ENCODE assay signal across 8 mouse cellular contexts in the genomic region with DNA sequence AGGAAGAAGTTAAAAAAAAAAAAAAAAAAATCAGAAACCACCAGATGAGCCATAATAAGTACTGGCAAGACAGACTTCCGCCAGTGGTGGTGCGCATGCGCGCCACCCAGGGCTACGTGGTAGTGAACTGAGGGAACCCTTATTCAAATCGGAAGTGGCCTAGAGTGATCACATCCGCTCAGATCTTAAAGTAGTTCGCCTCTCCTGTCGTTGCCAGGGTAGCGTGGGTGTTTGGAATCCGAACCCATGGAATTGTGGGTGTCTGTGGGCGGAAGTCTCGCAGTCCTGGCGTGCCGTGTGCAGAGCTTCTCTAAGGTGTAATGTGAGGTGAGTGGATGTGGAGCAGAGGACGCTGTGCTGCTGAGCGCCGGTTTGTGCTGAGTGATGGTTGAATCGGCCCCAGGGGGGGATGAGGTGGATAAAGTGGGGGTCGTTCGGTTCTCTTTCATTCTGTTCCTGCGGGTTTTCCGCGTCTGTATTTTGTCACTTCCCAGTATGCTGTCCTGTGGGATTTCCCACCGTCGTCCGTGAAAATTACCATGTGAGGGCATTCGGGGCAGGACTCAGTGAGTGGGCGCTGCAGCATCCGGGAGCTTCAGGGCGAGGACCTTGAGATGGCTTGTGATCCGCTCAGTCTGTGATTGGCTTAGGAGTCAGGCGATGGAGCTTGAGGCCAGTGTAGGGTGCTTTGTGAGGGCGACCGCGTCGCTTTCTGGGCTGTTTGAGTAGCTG. TPM values are rescaled to one million over a fixed set of nuclear protein-coding genes. Genes with fewer than 3 reads are reported as not detected.
A peak's percentile ranks its signal among the peaks of the same experiment; 100 is the strongest.
DNase-seq lines count a peak whose midpoint lies in the region; ATAC-seq and TF ChIP-seq lines count a peak whose summit lies in the region.

Zfp719 (plus strand) TSS at position 171 of the 732 bp plus-strand sequence.

- peak within 1 kb of the TSS; percentile 90 for H3K4me3 ChIP-seq in E14TG2a.4 (replicated peaks; ENCODE audit: low read length)
- peak within 1 kb of the TSS; percentile 71 for H3K4me3 ChIP-seq in forebrain, embryonic 12.5 days (replicated peaks)
- H3K4me3 ChIP-seq in heart, postnatal 0 days (ENCODE audit: low read depth, low read length), result peak within 1 kb of the TSS; percentile 64
- H3K4me3 ChIP-seq in liver, embryonic 16.5 days (ENCODE audit: low read depth, low read length), result peak within 1 kb of the TSS; percentile 76
- peak within 1 kb of the TSS; percentile 75 for H3K4me3 ChIP-seq in neural tube, embryonic 13.5 days
- peak within 1 kb of the TSS; percentile 82 for H3K4me3 ChIP-seq in testis, adult 2 months (ENCODE audit: control insufficient read depth, low read depth, low read length)

- peak; percentile 86 for DNase-seq in c-Kit-positive CD71-positive TER-119-positive erythroid progenitor cells, embryonic 14.5 days (ENCODE audit: low spot score)
- peak; percentile 93 for DNase-seq in heart, postnatal 0 days (ENCODE audit: low spot score)
- DNase-seq in kidney, postnatal 4 days, result peak; percentile 90 to 95

- peak; percentile 82; the same call in 1 of the 2 replicates for TF ChIP-seq POLR2A in testis, adult 2 months (IDR thresholded peaks at IDR 0.05; ENCODE audit: control insufficient read depth, low read depth, low read length)

- ATAC-seq in forebrain, embryonic 12.5 days (ENCODE audit: low FRiP score), result peak; percentile 97
- ATAC-seq in heart, postnatal 0 days (ENCODE audit: insufficient read depth, low read depth), result peak; percentile 99
- ATAC-seq in liver, embryonic 16.5 days (ENCODE audit: low read depth), result peak; percentile 96
- peak; percentile 99 for ATAC-seq in neural tube, embryonic 13.5 days (ENCODE audit: low read depth)

- H3K4me1 ChIP-seq in E14TG2a.4 (replicated peaks; ENCODE audit: low read depth, low read length), result peaks cover 25% of the 10 kb centered on the region
- H3K4me1 ChIP-seq in forebrain, embryonic 12.5 days, result peaks cover 21% of the 10 kb centered on the region
- H3K4me1 ChIP-seq in heart, postnatal 0 days (ENCODE audit: control insufficient read depth, insufficient read depth), result 0 out of 2 replicates have a peak, but pooled peaks cover 5% of the 10 kb centered on the region
- peaks cover 7% of the 10 kb centered on the region for H3K4me1 ChIP-seq in liver, embryonic 16.5 days (ENCODE audit: control insufficient read depth, low read depth, low read length)
- peaks cover 27% of the 10 kb centered on the region for H3K4me1 ChIP-seq in neural tube, embryonic 13.5 days (replicated peaks)
- H3K4me1 ChIP-seq in testis, adult 2 months (ENCODE audit: control insufficient read depth, insufficient read depth, low read length), result peaks cover 7% of the 10 kb centered on the region

- H3K27me3 ChIP-seq in E14TG2a.4 (ENCODE audit: insufficient read depth, low read length), result no peaks in the 10 kb centered on the region
- no peaks in the 10 kb centered on the region for H3K27me3 ChIP-seq in forebrain, embryonic 12.5 days
- H3K27me3 ChIP-seq in heart, postnatal 0 days (ENCODE audit: control insufficient read depth, insufficient read depth, low read length), result no peaks in the 10 kb centered on the region
- H3K27me3 ChIP-seq in liver, embryonic 16.5 days (ENCODE audit: control insufficient read depth, insufficient read depth, low read depth, low read length), result no peaks in the 10 kb centered on the region
- no peaks in the 10 kb centered on the region for H3K27me3 ChIP-seq in neural tube, embryonic 13.5 days
- H3K27me3 ChIP-seq in testis, adult 2 months (ENCODE audit: control insufficient read depth, insufficient read depth, low read length), result no peaks in the 10 kb centered on the region

- peak within 1 kb of the TSS; percentile 88 for H3K27ac ChIP-seq in forebrain, embryonic 12.5 days
- H3K27ac ChIP-seq in heart, postnatal 0 days (ENCODE audit: low read depth), result peak within 1 kb of the TSS; percentile 78
- H3K27ac ChIP-seq in liver, embryonic 16.5 days (ENCODE audit: low read length), result peak within 1 kb of the TSS; percentile 76
- peak within 1 kb of the TSS; percentile 94 for H3K27ac ChIP-seq in neural tube, embryonic 13.5 days (replicated peaks)
- peak within 1 kb of the TSS; percentile 63 for H3K27ac ChIP-seq in testis, adult 2 months (ENCODE audit: control insufficient read depth, insufficient read depth, low read depth, low read length)

- H3K9ac ChIP-seq in forebrain, embryonic 12.5 days, result peak within 1 kb of the TSS; percentile 76
- peak within 1 kb of the TSS; percentile 60 for H3K9ac ChIP-seq in heart, postnatal 0 days (replicated peaks; ENCODE audit: low read depth, low read length)
- H3K9ac ChIP-seq in liver, embryonic 16.5 days (ENCODE audit: low read depth, low read length), result peak within 1 kb of the TSS; percentile 71
- H3K9ac ChIP-seq in neural tube, embryonic 13.5 days, result peak within 1 kb of the TSS; percentile 91

- no peak for TF ChIP-seq CTCF in E14TG2a.4 (conservative IDR thresholded peaks at IDR 0.05; ENCODE audit: low read length)
- TF ChIP-seq CTCF in heart, postnatal 0 days (IDR thresholded peaks at IDR 0.05; ENCODE audit: low read depth), result no peak
- TF ChIP-seq CTCF in testis, adult 2 months (IDR thresholded peaks at IDR 0.05; ENCODE audit: control insufficient read depth, insufficient read depth, insufficient replicate concordance, low read depth, low read length), result no peak

- H3K4me2 ChIP-seq in forebrain, embryonic 12.5 days, result peak within 1 kb of the TSS; percentile 74
- peak within 1 kb of the TSS; percentile 68 for H3K4me2 ChIP-seq in heart, postnatal 0 days (ENCODE audit: low read depth, low read length)
- peak within 1 kb of the TSS; percentile 78 for H3K4me2 ChIP-seq in liver, embryonic 16.5 days (ENCODE audit: low read depth, low read length)
- peak within 1 kb of the TSS; percentile 84 for H3K4me2 ChIP-seq in neural tube, embryonic 13.5 days

- peaks cover 5% of the 10 kb centered on the region for H3K9me3 ChIP-seq in E14TG2a.4 (ENCODE audit: low read length)
- H3K9me3 ChIP-seq in forebrain, embryonic 12.5 days, result no peaks in the 10 kb centered on the region
- H3K9me3 ChIP-seq in heart, postnatal 0 days (replicated peaks; ENCODE audit: control insufficient read depth, low read length), result no peaks in the 10 kb centered on the region
- H3K9me3 ChIP-seq in liver, embryonic 16.5 days (replicated peaks; ENCODE audit: control insufficient read depth, low read length), result no peaks in the 10 kb centered on the region
- no peaks in the 10 kb centered on the region for H3K9me3 ChIP-seq in neural tube, embryonic 13.5 days

- H3K36me3 ChIP-seq in E14TG2a.4 (ENCODE audit: insufficient read depth, low read length), result peaks cover 9% of the 10 kb centered on the region
- peaks cover 16% of the 10 kb centered on the region for H3K36me3 ChIP-seq in forebrain, embryonic 12.5 days (replicated peaks)
- peaks cover 11% of the 10 kb centered on the region for H3K36me3 ChIP-seq in heart, postnatal 0 days (replicated peaks; ENCODE audit: control insufficient read depth, insufficient read depth, low read length)
- H3K36me3 ChIP-seq in liver, embryonic 16.5 days (ENCODE audit: control insufficient read depth, insufficient read depth), result no peaks in the 10 kb centered on the region; the same call in none of the 2 replicates
- peaks cover 34% of the 10 kb centered on the region for H3K36me3 ChIP-seq in neural tube, embryonic 13.5 days
- H3K36me3 ChIP-seq in testis, adult 2 months (ENCODE audit: control insufficient read depth, insufficient read depth, low read length), result no peaks in the 10 kb centered on the region

- TF ChIP-seq EP300 in heart, postnatal 0 days (IDR thresholded peaks at IDR 0.05; ENCODE audit: low read depth), result no peak

- WGBS in forebrain, embryonic 12.5 days, result under 1% methylated on average over 37 of the region's 37 CpGs
- WGBS in heart, postnatal 0 days, result under 1% methylated on average over 37 of the region's 37 CpGs
- WGBS in liver, embryonic 16.5 days (ENCODE audit: insufficient replicate concordance), result under 1% methylated on average over 37 of the region's 37 CpGs
- under 1% methylated on average over 37 of the region's 37 CpGs for WGBS in neural tube, embryonic 13.5 days

RNA-seq across cellular contexts. Expression of gene Zfp719, which starts in this region (rescaled TPM):
- 14.6 and 17.1 TPM in 2 replicates for polyA plus RNA-seq in forebrain, embryonic 12.5 days (2016; fragmentation: Nextera tagmentation; extraction: Ambion mirVana)
- 3.6 and 7.9 TPM in 2 replicates for total RNA-seq in heart, postnatal 0 days (2014; rRNA removed; ENCODE audit: low replicate concordance)
- polyA plus RNA-seq in heart, postnatal 0 days (2015; fragmentation: Nextera tagmentation; extraction: Ambion mirVana), result 3.6 and 4.0 TPM in 2 replicates
- polyA plus RNA-seq in liver, embryonic 16.5 days (2015; fragmentation: Nextera tagmentation; extraction: Ambion mirVana), result 1.8 and 2.2 TPM in 2 replicates
- polyA plus RNA-seq in neural tube, embryonic 13.5 days (2015; fragmentation: Nextera tagmentation; extraction: Ambion mirVana), result 13.9 and 14.7 TPM in 2 replicates
- polyA plus RNA-seq in testis, adult 2 months (2012; rRNA removed), result 2.9 and 3.8 TPM in 2 replicates

Comparison
In these comparisons a context has a peak if more than half of its experiments do, and no peak if none do; other contexts are left out.
1. Peak in every context shown above with its lines: DNase-seq, ATAC-seq, H3K4me3 ChIP-seq and H3K27ac ChIP-seq.